Mouse (Mus musculus) forebrain, embryonic 14.5 days (tissue): ENCODE results near the gene Hes1. TPM values are rescaled to one million over a fixed set of nuclear protein-coding genes. Genes with fewer than 3 reads are reported as not detected.

ENCODE experiments used
- ATAC-seq: fragments of 200-750 bp; cut with Nextera tagmentation; 2 replicates; pipeline ENCODE4 v1.8.0; 2017; ENCODE audit warnings: mild to moderate bottlenecking, moderate library complexity
- DNase-seq: peaks from one replicate; pipeline ENCODE4 v3.0.0-alpha.2; 2015; ENCODE audit warnings: low spot score
- H3K27ac ChIP-seq: fragments of 300-500 bp; sonication (generic); 2 replicates; pipeline ENCODE4 v1.5.1; 2014; ENCODE audit warnings: low read depth, mild to moderate bottlenecking, control low read depth, low read length, moderate library complexity
- H3K27me3 ChIP-seq: fragments of 300-500 bp; sonication (generic); replicated peaks from 2 replicates; pipeline ENCODE4 v1.6.1; 2014; ENCODE audit warnings: low read length, control low read depth, mixed read lengths; ENCODE audit not compliant: control insufficient read depth, insufficient read depth
- H3K36me3 ChIP-seq: fragments of 300-500 bp; sonication (generic); 2 replicates; pipeline ENCODE4 v1.6.1; 2014; ENCODE audit warnings: low read length, control low read depth; ENCODE audit not compliant: control insufficient read depth, insufficient read depth
- H3K4me1 ChIP-seq: fragments of 300-500 bp; sonication (generic); 2 replicates; pipeline ENCODE4 v1.6.1; 2014; ENCODE audit warnings: antibody characterized with exemption, low read length, control low read depth; ENCODE audit not compliant: control insufficient read depth, insufficient read depth
- H3K4me2 ChIP-seq: fragments of 300-500 bp; sonication (generic); 2 replicates; pipeline ENCODE4 v1.6.1; 2014; ENCODE audit warnings: mild to moderate bottlenecking, control low read depth, low read length
- H3K4me3 ChIP-seq: fragments of 300-500 bp; sonication (generic); 2 replicates; pipeline ENCODE4 v1.5.1; 2014; ENCODE audit warnings: low read depth, low read length, control low read depth
- H3K9ac ChIP-seq: fragments of 300-500 bp; sonication (generic); 2 replicates; pipeline ENCODE4 v1.6.1; 2014; ENCODE audit warnings: mild to moderate bottlenecking, low read length, control low read depth, moderate library complexity
- H3K9me3 ChIP-seq: fragments of 300-500 bp; sonication (generic); replicated peaks from 2 replicates; pipeline ENCODE4 v1.6.1; 2016; ENCODE audit warnings: low read length, control low read depth, mixed read lengths; ENCODE audit not compliant: control insufficient read depth
- WGBS: fragments of 180-500 bp; shearing (Covaris S2); extraction: QIAGEN DNeasy Blood & Tissue Kit; methylation state at CpG from one replicate; pipeline ENCODE4 v1.1.7; 2014; 5-methylcytosine and 5-hydroxymethylcytosine counted together
- polyA plus RNA-seq: library from polyadenylated mRNA; unstranded; fragments of >200 nt; fragmentation: Nextera tagmentation; extraction: Ambion mirVana; gene quantifications from 2 replicates; pipeline ENCODE4 v1.2.1, GENCODE M21; 2014

The Hes1 gene
- polyA plus RNA-seq, 1 experiment from 2014 or later = 20.5 TPM

GRCm38 (mm10) chr16:30081980-30082379, 17.8 kb downstream of the Hes1 start:
- ATAC-seq (no peak), DNase-seq (no peak)
- H3K27me3 ChIP-seq = no peaks in the 10 kb centered on the region
- H3K36me3 ChIP-seq = no peaks in the 10 kb centered on the region
- no peak overlapping the region for H3K4me3 ChIP-seq
- WGBS = 85% methylated on average over 4 of the region's 4 CpGs
- no peaks in the 10 kb centered on the region for H3K4me1 ChIP-seq
- no peak overlapping the region for H3K4me2 ChIP-seq
- H3K9ac ChIP-seq = no peak overlapping the region
- H3K27ac ChIP-seq = no peak overlapping the region
- H3K9me3 ChIP-seq = no peaks in the 10 kb centered on the region

- 96% methylated on average over 8 of the region's 8 CpGs for WGBS
- no peak overlapping the region for H3K27ac ChIP-seq
- ATAC-seq = no peak
Measured at GRCm38 (mm10) chr16:30082965-30083364, 18.8 kb downstream of the Hes1 start.

GRCm38 (mm10) chr16:30083536-30083935, 19.4 kb downstream of the Hes1 start:
- no peak overlapping the region for H3K4me3 ChIP-seq
- H3K9me3 ChIP-seq = no peaks in the 10 kb centered on the region
- no peak for DNase-seq
- ATAC-seq = no peak
- WGBS = 70% methylated on average over 3 of the region's 3 CpGs
- H3K9ac ChIP-seq = no peak overlapping the region
- no peak overlapping the region for H3K4me2 ChIP-seq
- H3K36me3 ChIP-seq = no peaks in the 10 kb centered on the region
- no peaks in the 10 kb centered on the region for H3K27me3 ChIP-seq
- no peak overlapping the region for H3K27ac ChIP-seq
- H3K4me1 ChIP-seq = no peaks in the 10 kb centered on the region

More at GRCm38 (mm10) chr16:30082965-30083364, 18.8 kb downstream of the Hes1 start:
- Histone ChIP-seq H3K9ac (no peak overlapping the region), H3K4me1 (no peaks in the 10 kb centered on the region), H3K4me2 (no peak overlapping the region), H3K9me3 (no peaks in the 10 kb centered on the region), H3K4me3 (no peak overlapping the region), H3K27me3 (no peaks in the 10 kb centered on the region), H3K36me3 (no peaks in the 10 kb centered on the region)
- DNase-seq = no peak

- 87% methylated on average over 5 of the region's 5 CpGs for WGBS
- no peaks in the 10 kb centered on the region for H3K4me1 ChIP-seq
- no peak overlapping the region for H3K4me3 ChIP-seq
- no peak overlapping the region for H3K9ac ChIP-seq
- DNase-seq = no peak
- ATAC-seq = no peak
- H3K36me3 ChIP-seq = no peaks in the 10 kb centered on the region
- no peak overlapping the region for H3K27ac ChIP-seq
- H3K4me2 ChIP-seq = no peak overlapping the region
- no peaks in the 10 kb centered on the region for H3K27me3 ChIP-seq
- no peaks in the 10 kb centered on the region for H3K9me3 ChIP-seq
Measured at GRCm38 (mm10) chr16:30088646-30089045, 24.5 kb downstream of the Hes1 start.

- no peaks in the 10 kb centered on the region for H3K4me1 ChIP-seq
- 89% methylated on average over 9 of the region's 9 CpGs for WGBS
- no peak for DNase-seq
- no peak overlapping the region for H3K4me3 ChIP-seq
- no peak for ATAC-seq
- H3K36me3 ChIP-seq = no peaks in the 10 kb centered on the region
- H3K9ac ChIP-seq = no peak overlapping the region
- H3K4me2 ChIP-seq = no peak overlapping the region
- no peak overlapping the region for H3K27ac ChIP-seq
- no peaks in the 10 kb centered on the region for H3K9me3 ChIP-seq
- H3K27me3 ChIP-seq = no peaks in the 10 kb centered on the region
Measured at GRCm38 (mm10) chr16:30090200-30090865, 26.1 kb downstream of the Hes1 start.

- WGBS = 82% methylated on average over 3 of the region's 3 CpGs
- ATAC-seq = no peak
- no peaks in the 10 kb centered on the region for H3K27me3 ChIP-seq
- H3K36me3 ChIP-seq = no peaks in the 10 kb centered on the region
- no peak overlapping the region for H3K4me3 ChIP-seq
- no peak overlapping the region for H3K4me2 ChIP-seq
- no peak overlapping the region for H3K9ac ChIP-seq
- no peak for DNase-seq
- no peaks in the 10 kb centered on the region for H3K9me3 ChIP-seq
- H3K4me1 ChIP-seq = no peaks in the 10 kb centered on the region
- no peak overlapping the region for H3K27ac ChIP-seq
Measured at GRCm38 (mm10) chr16:30096050-30096449, 31.9 kb downstream of the Hes1 start.

GRCm38 (mm10) chr16:30096475-30096874, 32.3 kb downstream of the Hes1 start:
- DNase-seq (no peak), ATAC-seq (no peak)
- WGBS = 59% methylated on average over 7 of the region's 7 CpGs
- no peaks in the 10 kb centered on the region for H3K36me3 ChIP-seq
- H3K27me3 ChIP-seq = no peaks in the 10 kb centered on the region
- no peaks in the 10 kb centered on the region for H3K9me3 ChIP-seq
- no peak overlapping the region for H3K4me2 ChIP-seq
- no peaks in the 10 kb centered on the region for H3K4me1 ChIP-seq
- no peak overlapping the region for H3K4me3 ChIP-seq
- H3K9ac ChIP-seq = no peak overlapping the region
- no peak overlapping the region for H3K27ac ChIP-seq

GRCm38 (mm10) chr16:30099124-30099523, 34.9 kb downstream of the Hes1 start:
- Histone ChIP-seq H3K27ac (no peak overlapping the region), H3K27me3 (no peaks in the 10 kb centered on the region), H3K9ac (no peak overlapping the region), H3K4me2 (no peak overlapping the region), H3K9me3 (no peaks in the 10 kb centered on the region), H3K4me1 (peaks cover 4% of the 10 kb centered on the region; the same call in 1 of the 2 replicates), H3K4me3 (no peak overlapping the region), H3K36me3 (no peaks in the 10 kb centered on the region)
- WGBS = 41% methylated on average over 5 of the region's 5 CpGs
- ATAC-seq = no peak
- DNase-seq = no peak

GRCm38 (mm10) chr16:30102149-30102915, 38.1 kb downstream of the Hes1 start:
- Histone ChIP-seq H3K27me3 (no peaks in the 10 kb centered on the region), H3K9me3 (no peaks in the 10 kb centered on the region), H3K27ac (no peak overlapping the region), H3K4me3 (no peak overlapping the region), H3K36me3 (no peaks in the 10 kb centered on the region), H3K4me2 (no peak overlapping the region), H3K9ac (no peak overlapping the region), H3K4me1 (peaks cover 4% of the 10 kb centered on the region; the same call in 1 of the 2 replicates)
- no peak for ATAC-seq
- no peak for DNase-seq
- WGBS = 38% methylated on average over 10 of the region's 10 CpGs
